Mouse (Mus musculus): ENCODE data around the gene Aldh1a7. TPM values are rescaled to one million over a fixed set of nuclear protein-coding genes. Genes with fewer than 3 reads are reported as not detected.
"Not testable (repeated sequence)": the region's sequence is repeated elsewhere in the genome, so short reads cannot be mapped to it uniquely, and the experiment has no call there.

Aldh1a7 gene
- total RNA-seq (2021): under 1 TPM in 1 of 2 experiments, not detected in 1; 0.15 TPM

- no peak for DNase-seq
Observed at GRCm38 (mm10) chr19:20727381-20727780, at the start of gene Aldh1a7. Gene Aldh1a7, minus strand, starts transcription at chr19:20727562.

GRCm38 (mm10) chr19:20775681-20776080 lies 48.3 kb upstream of the Aldh1a7 start:
- DNase-seq: no peak

- DNase-seq: no peak
Observed at GRCm38 (mm10) chr19:20773941-20774340, 46.6 kb upstream of the Aldh1a7 start.

- no peak for DNase-seq
Observed at GRCm38 (mm10) chr19:20764214-20764613, 36.9 kb upstream of the Aldh1a7 start.

GRCm38 (mm10) chr19:20761675-20762426 lies 34.5 kb upstream of the Aldh1a7 start:
- DNase-seq: no peak

GRCm38 (mm10) chr19:20761119-20761518 lies 33.8 kb upstream of the Aldh1a7 start:
- no peak for DNase-seq

GRCm38 (mm10) chr19:20744630-20745029 lies 17.3 kb upstream of the Aldh1a7 start:
- no peak for DNase-seq

GRCm38 (mm10) chr19:20728278-20728677 lies 916 bp upstream of the Aldh1a7 start:
- DNase-seq: no peak

- no peak for DNase-seq
Observed at GRCm38 (mm10) chr19:20722913-20723312, 4.4 kb downstream of the Aldh1a7 start.

GRCm38 (mm10) chr19:20720298-20720697 lies 7.1 kb downstream of the Aldh1a7 start:
- no peak for DNase-seq

GRCm38 (mm10) chr19:20715617-20716016 lies 11.7 kb downstream of the Aldh1a7 start:
- no peak for DNase-seq

GRCm38 (mm10) chr19:20715093-20715492 lies 12.3 kb downstream of the Aldh1a7 start:
- DNase-seq: no peak

GRCm38 (mm10) chr19:20714543-20714942 lies 12.8 kb downstream of the Aldh1a7 start:
- DNase-seq: no peak

GRCm38 (mm10) chr19:20707159-20707558 lies 20.2 kb downstream of the Aldh1a7 start:
- no peak for DNase-seq

GRCm38 (mm10) chr19:20706747-20707146 lies 20.6 kb downstream of the Aldh1a7 start:
- no peak for DNase-seq

- DNase-seq: no peak
Observed at GRCm38 (mm10) chr19:20702074-20702473, 25.3 kb downstream of the Aldh1a7 start.

- no peak for DNase-seq
Observed at GRCm38 (mm10) chr19:20677697-20678355, 49.5 kb downstream of the Aldh1a7 start.

GRCm38 (mm10) chr19:20654141-20654873 lies 73.1 kb downstream of the Aldh1a7 start:
- DNase-seq: no peak

GRCm38 (mm10) chr19:20653082-20653676 lies 74.2 kb downstream of the Aldh1a7 start:
- no peak for DNase-seq

GRCm38 (mm10) chr19:20650008-20650407 lies 77.4 kb downstream of the Aldh1a7 start:
- no peak for DNase-seq

GRCm38 (mm10) chr19:20647496-20647895 lies 79.9 kb downstream of the Aldh1a7 start:
- not testable (repeated sequence) for DNase-seq

GRCm38 (mm10) chr19:20644346-20644745 lies 83.0 kb downstream of the Aldh1a7 start:
- DNase-seq: no peak

All from layer of hippocampus, postnatal 36 days (tissue).